Mouse (Mus musculus) E14TG2a.4 (cell line): ENCODE measurements around the gene Ablim1.

Experiments
- CTCF ChIP-seq: conservative IDR thresholded peaks from 2 replicates; pipeline ENCODE4 v1.5.1; 2014; ENCODE audit warnings: low read length
- POU5F1 ChIP-seq: IDR thresholded peaks from 2 replicates; pipeline ENCODE4 v1.6.1; 2014; ENCODE audit warnings: low read length, borderline replicate concordance

GRCm38 (mm10) chr19:57189427-57189826, 125.3 kb downstream of the Ablim1 start:
- no peak for TF ChIP-seq CTCF
- no peak for TF ChIP-seq POU5F1
